Mouse (Mus musculus): ENCODE results near the gene D430041D05Rik.

Gene D430041D05Rik

DNA sequence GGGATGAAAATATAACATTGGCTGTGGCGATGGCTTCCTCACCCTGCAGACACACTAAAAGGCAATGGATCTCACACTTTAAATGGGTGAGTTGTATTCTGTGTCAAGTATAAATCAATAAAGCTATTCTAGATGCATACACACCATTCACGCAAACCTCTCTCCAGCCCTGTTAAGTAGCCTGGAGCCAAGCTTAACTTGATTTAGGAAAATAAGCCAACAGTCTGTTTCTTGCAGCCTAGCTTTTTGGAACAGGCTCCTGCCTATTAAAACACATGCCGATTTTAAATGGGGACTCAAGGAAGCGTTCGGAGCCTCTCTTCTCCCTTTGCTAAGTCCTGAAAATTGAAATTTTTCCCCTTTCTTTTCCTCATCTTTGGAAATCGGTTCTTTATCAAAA, 93.2 kb downstream of the D430041D05Rik start:
- 0 out of 2 replicates have a peak, but pooled peaks cover 3% of the 10 kb centered on the region for H3K27me3 ChIP-seq (ENCODE audit: insufficient read depth, low read length)
- TF ChIP-seq POU5F1 (IDR thresholded peaks at IDR 0.05; ENCODE audit: borderline replicate concordance, low read length) (no peak), NANOG (IDR thresholded peaks at IDR 0.05; ENCODE audit: borderline replicate concordance, low read length) (no peak), CTCF (conservative IDR thresholded peaks at IDR 0.05; ENCODE audit: low read length) (no peak)
- H3K4me1 ChIP-seq (replicated peaks; ENCODE audit: low read depth, low read length): peaks cover 3% of the 10 kb centered on the region; the same call in 1 of the 2 replicates

DNA sequence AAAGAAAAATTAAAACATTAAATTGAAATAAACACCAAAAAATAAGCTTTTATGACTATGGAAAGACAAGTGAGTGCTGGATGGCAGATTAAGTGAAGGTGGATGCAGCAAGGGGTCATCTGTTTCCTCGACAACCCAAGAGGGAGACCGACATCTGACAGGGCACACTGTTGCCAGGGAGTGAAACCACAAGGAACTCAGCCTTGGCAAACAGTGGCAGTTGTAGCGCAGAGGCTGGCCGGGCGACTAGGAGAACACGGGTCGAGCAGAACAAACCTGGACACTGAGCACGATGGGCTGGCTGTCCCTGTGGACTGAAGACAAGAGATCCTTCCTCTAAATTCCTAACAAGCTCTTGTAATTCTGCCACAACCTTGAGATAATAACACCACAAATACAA, 94.3 kb downstream of the D430041D05Rik start:
- TF ChIP-seq CTCF (conservative IDR thresholded peaks at IDR 0.05; ENCODE audit: low read length) (no peak), POU5F1 (IDR thresholded peaks at IDR 0.05; ENCODE audit: borderline replicate concordance, low read length) (no peak)
- Histone ChIP-seq H3K9me3 (ENCODE audit: low read length) (no peaks in the 10 kb centered on the region), H3K4me3 (replicated peaks; ENCODE audit: low read length) (no peak overlapping the region), H3K4me1 (replicated peaks; ENCODE audit: low read depth, low read length) (peaks cover 3% of the 10 kb centered on the region; the same call in 1 of the 2 replicates), H3K36me3 (ENCODE audit: insufficient read depth, low read length) (no peaks in the 10 kb centered on the region), H3K27me3 (ENCODE audit: insufficient read depth, low read length) (0 out of 2 replicates have a peak, but pooled peaks cover 3% of the 10 kb centered on the region)

More for the DNA sequence above, 93.2 kb downstream of the D430041D05Rik start:
- no peaks in the 10 kb centered on the region for H3K9me3 ChIP-seq (ENCODE audit: low read length)
- H3K4me3 ChIP-seq (replicated peaks; ENCODE audit: low read length): no peak overlapping the region
- no peaks in the 10 kb centered on the region for H3K36me3 ChIP-seq (ENCODE audit: insufficient read depth, low read length)

DNA sequence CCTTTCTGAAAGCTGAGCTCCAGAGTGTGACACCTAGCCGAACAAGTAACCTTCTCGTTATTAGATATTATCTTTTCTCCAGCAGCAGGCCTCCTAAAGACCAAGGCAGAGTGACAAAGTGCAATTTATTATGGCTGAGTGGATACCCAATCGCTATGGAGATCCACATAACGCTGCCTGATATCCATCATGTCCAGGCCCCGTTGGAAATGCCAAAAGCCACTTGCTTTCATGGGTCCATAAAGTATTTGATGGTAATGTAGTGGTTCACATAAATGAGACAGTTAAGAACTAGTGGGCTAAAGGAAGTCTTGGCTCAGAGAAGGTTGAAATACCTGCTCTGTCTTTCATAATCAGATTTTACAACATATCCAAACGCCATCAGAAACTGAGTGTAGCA, 97.6 kb downstream of the D430041D05Rik start:
- Histone ChIP-seq H3K4me1 (replicated peaks; ENCODE audit: low read depth, low read length) (no peaks in the 10 kb centered on the region), H3K4me3 (replicated peaks; ENCODE audit: low read length) (no peak overlapping the region), H3K36me3 (ENCODE audit: insufficient read depth, low read length) (no peaks in the 10 kb centered on the region), H3K27me3 (ENCODE audit: insufficient read depth, low read length) (no peaks in the 10 kb centered on the region), H3K9me3 (ENCODE audit: low read length) (no peaks in the 10 kb centered on the region)
- TF ChIP-seq NANOG (IDR thresholded peaks at IDR 0.05; ENCODE audit: borderline replicate concordance, low read length) (no peak), POU5F1 (IDR thresholded peaks at IDR 0.05; ENCODE audit: borderline replicate concordance, low read length) (no peak), CTCF (conservative IDR thresholded peaks at IDR 0.05; ENCODE audit: low read length) (no peak)

DNA sequence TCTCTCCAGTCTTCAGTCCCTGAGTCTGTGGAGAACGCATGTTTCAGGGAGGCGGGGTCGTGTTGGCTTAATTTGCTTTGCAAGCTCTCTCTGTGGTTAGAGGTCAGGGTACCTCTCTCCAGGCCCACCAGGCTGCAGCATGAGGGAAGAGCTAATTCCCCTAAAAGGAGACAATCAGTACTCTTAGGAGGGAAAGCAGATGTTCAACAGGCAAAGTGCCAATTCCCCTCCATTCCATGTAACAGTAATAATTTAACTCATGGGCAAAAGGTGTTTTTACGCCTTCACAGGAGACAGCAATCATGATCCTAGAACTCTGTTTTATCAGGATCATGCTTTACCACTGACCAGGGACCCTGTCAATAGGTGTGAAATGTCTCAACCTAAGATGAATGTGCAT, 103.7 kb downstream of the D430041D05Rik start:
- no peaks in the 10 kb centered on the region for H3K9me3 ChIP-seq (ENCODE audit: low read length)
- H3K36me3 ChIP-seq (ENCODE audit: insufficient read depth, low read length): no peaks in the 10 kb centered on the region
- H3K27me3 ChIP-seq (ENCODE audit: insufficient read depth, low read length): no peaks in the 10 kb centered on the region; the same call in 1 of the 2 replicates
- H3K4me1 ChIP-seq (replicated peaks; ENCODE audit: low read depth, low read length): no peaks in the 10 kb centered on the region
- no peak overlapping the region for H3K4me3 ChIP-seq (replicated peaks; ENCODE audit: low read length)
- TF ChIP-seq NANOG (IDR thresholded peaks at IDR 0.05; ENCODE audit: borderline replicate concordance, low read length): no peak
- TF ChIP-seq CTCF (conservative IDR thresholded peaks at IDR 0.05; ENCODE audit: low read length): no peak
- TF ChIP-seq POU5F1 (IDR thresholded peaks at IDR 0.05; ENCODE audit: borderline replicate concordance, low read length): no peak

DNA sequence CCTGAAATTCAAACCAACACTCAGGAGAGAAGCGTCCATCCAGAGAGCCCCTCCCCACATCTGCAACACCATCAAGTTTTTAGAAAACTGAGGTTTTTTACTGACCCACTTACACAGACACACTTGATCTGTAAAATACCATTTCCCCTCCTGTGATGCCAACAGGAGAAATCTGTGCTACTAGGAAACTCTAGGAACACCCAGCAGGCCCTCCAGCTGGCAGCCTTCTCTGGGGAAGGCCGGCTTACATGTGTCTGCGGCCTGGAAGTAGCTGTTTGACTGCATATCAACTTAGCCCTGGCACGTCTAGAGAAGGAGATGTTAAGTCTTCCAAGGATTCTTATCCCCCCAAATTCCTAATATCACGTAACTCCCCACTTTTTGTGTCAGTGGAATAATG, 105.1 kb downstream of the D430041D05Rik start:
- TF ChIP-seq POU5F1 (IDR thresholded peaks at IDR 0.05; ENCODE audit: borderline replicate concordance, low read length) (no peak), CTCF (conservative IDR thresholded peaks at IDR 0.05; ENCODE audit: low read length) (no peak), NANOG (IDR thresholded peaks at IDR 0.05; ENCODE audit: borderline replicate concordance, low read length) (no peak)

DNA sequence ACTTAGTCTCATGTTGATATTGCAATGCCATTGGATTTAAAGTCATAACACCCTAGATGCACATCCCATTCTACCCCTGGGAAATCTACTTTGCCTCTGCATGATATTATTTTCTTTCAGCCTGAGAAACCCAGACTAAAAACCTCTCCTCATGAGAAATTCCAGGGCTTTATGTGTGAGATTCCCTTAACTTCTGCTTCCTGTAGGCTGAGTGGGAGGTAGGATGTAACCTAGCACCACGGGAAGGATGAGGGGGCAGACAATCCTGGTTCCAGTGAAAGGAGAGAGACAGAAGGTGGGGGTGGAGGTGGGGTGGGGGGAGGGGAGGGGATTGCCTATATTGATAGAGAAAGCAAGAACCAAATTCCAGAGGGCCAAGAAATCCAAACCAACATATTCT, 110.9 kb downstream of the D430041D05Rik start:
- no peaks in the 10 kb centered on the region; the same call in 1 of the 2 replicates for H3K27me3 ChIP-seq (ENCODE audit: insufficient read depth, low read length)
- TF ChIP-seq CTCF (conservative IDR thresholded peaks at IDR 0.05; ENCODE audit: low read length) (no peak), POU5F1 (IDR thresholded peaks at IDR 0.05; ENCODE audit: borderline replicate concordance, low read length) (no peak), NANOG (IDR thresholded peaks at IDR 0.05; ENCODE audit: borderline replicate concordance, low read length) (no peak)
- H3K4me1 ChIP-seq (replicated peaks; ENCODE audit: low read depth, low read length): no peaks in the 10 kb centered on the region
- H3K36me3 ChIP-seq (ENCODE audit: insufficient read depth, low read length): no peaks in the 10 kb centered on the region
- no peaks in the 10 kb centered on the region for H3K9me3 ChIP-seq (ENCODE audit: low read length)
- no peak overlapping the region for H3K4me3 ChIP-seq (replicated peaks; ENCODE audit: low read length)

More for the DNA sequence above, 105.1 kb downstream of the D430041D05Rik start:
- Histone ChIP-seq H3K4me3 (replicated peaks; ENCODE audit: low read length) (no peak overlapping the region), H3K27me3 (ENCODE audit: insufficient read depth, low read length) (no peaks in the 10 kb centered on the region; the same call in 1 of the 2 replicates), H3K36me3 (ENCODE audit: insufficient read depth, low read length) (no peaks in the 10 kb centered on the region), H3K9me3 (ENCODE audit: low read length) (no peaks in the 10 kb centered on the region), H3K4me1 (replicated peaks; ENCODE audit: low read depth, low read length) (no peaks in the 10 kb centered on the region)

DNA sequence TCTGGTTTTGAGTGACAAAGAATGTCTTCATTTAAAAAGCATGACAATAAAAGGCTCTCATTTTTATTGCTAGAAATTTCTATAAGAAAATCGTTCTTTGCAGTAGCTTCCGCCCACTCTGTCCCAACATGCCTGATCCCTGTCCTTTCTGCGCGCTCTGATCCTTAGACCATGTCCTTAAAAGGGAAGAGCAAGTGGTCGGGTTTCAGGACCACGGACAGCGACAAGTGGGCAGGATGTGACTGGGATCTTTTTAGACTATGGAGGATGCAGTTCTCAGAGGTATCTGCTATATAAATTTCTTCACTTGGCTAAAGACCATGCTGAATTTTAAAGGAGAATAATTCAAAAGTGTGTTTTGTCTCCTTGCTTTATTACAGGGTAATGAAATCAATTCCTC, 111.7 kb downstream of the D430041D05Rik start:
- no peak overlapping the region for H3K4me3 ChIP-seq (replicated peaks; ENCODE audit: low read length)
- no peaks in the 10 kb centered on the region for H3K4me1 ChIP-seq (replicated peaks; ENCODE audit: low read depth, low read length)
- H3K27me3 ChIP-seq (ENCODE audit: insufficient read depth, low read length): no peaks in the 10 kb centered on the region; the same call in 1 of the 2 replicates
- TF ChIP-seq POU5F1 (IDR thresholded peaks at IDR 0.05; ENCODE audit: borderline replicate concordance, low read length): no peak
- TF ChIP-seq CTCF (conservative IDR thresholded peaks at IDR 0.05; ENCODE audit: low read length): no peak
- no peak for TF ChIP-seq NANOG (IDR thresholded peaks at IDR 0.05; ENCODE audit: borderline replicate concordance, low read length)
- no peaks in the 10 kb centered on the region for H3K36me3 ChIP-seq (ENCODE audit: insufficient read depth, low read length)
- no peaks in the 10 kb centered on the region for H3K9me3 ChIP-seq (ENCODE audit: low read length)

DNA sequence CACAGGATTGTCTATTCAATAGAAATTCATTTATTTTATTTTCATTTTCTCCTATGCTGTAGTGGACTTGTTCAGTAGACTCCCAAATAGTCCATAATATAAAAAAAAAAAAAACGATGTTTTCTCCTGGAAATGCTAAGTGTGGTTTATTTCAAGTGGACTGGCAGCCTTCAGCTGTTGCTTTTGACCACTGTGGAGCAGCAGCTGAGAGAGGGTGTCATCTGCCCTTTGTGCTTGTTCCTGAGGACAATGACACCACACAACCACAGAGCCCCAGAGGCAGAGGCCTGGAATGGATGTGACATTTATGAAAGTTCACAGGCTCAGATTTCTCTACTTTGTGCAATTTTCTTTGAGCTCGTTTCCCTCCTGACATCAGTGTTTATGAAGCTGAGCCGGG, 124.0 kb downstream of the D430041D05Rik start:
- TF ChIP-seq POU5F1 (IDR thresholded peaks at IDR 0.05; ENCODE audit: borderline replicate concordance, low read length): no peak
- TF ChIP-seq NANOG (IDR thresholded peaks at IDR 0.05; ENCODE audit: borderline replicate concordance, low read length): no peak
- TF ChIP-seq CTCF (conservative IDR thresholded peaks at IDR 0.05; ENCODE audit: low read length): no peak
- no peaks in the 10 kb centered on the region for H3K9me3 ChIP-seq (ENCODE audit: low read length)
- H3K4me1 ChIP-seq (replicated peaks; ENCODE audit: low read depth, low read length): no peaks in the 10 kb centered on the region
- H3K27me3 ChIP-seq (ENCODE audit: insufficient read depth, low read length): no peaks in the 10 kb centered on the region
- no peaks in the 10 kb centered on the region for H3K36me3 ChIP-seq (ENCODE audit: insufficient read depth, low read length)
- H3K4me3 ChIP-seq (replicated peaks; ENCODE audit: low read length): no peak overlapping the region

DNA sequence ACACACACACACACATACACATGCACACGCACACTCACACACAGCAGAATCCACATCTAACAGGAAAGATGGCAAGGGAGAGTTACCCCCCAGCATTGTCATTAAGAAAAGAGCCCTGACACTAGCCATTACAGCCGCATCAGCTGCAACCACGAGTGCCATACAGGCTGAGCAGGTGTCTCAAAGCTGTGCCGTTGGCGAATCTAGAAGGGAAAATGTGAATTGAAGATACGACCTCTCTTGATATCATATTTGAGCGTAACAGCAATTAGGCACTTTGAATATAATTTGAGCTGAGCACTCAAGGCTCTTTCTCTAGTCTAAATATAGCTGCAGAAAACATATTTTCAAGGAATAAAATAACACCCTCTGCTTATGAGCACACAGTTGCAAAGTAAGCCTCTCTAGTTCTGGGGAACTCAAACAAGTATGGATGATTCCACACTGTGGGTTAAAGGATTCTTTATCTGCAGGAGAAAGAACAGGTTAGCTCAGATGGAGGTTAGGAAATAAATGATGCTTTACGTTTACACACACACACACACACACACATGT, 127.3 kb downstream of the D430041D05Rik start:
- H3K27me3 ChIP-seq (ENCODE audit: insufficient read depth, low read length): no peaks in the 10 kb centered on the region
- H3K9me3 ChIP-seq (ENCODE audit: low read length): no peaks in the 10 kb centered on the region
- H3K4me3 ChIP-seq (replicated peaks; ENCODE audit: low read length): no peak overlapping the region
- TF ChIP-seq POU5F1 (IDR thresholded peaks at IDR 0.05; ENCODE audit: borderline replicate concordance, low read length) (no peak), CTCF (conservative IDR thresholded peaks at IDR 0.05; ENCODE audit: low read length) (no peak), NANOG (IDR thresholded peaks at IDR 0.05; ENCODE audit: borderline replicate concordance, low read length) (no peak)
- H3K4me1 ChIP-seq (replicated peaks; ENCODE audit: low read depth, low read length): no peaks in the 10 kb centered on the region
- H3K36me3 ChIP-seq (ENCODE audit: insufficient read depth, low read length): no peaks in the 10 kb centered on the region
